Mouse (Mus musculus) left cerebral cortex, adult 18-20 months (tissue): ENCODE data around the gene Mgat5. TPM values are rescaled to one million over a fixed set of nuclear protein-coding genes. Genes with fewer than 3 reads are reported as not detected.
A peak's percentile ranks its signal among the peaks of the same experiment; 100 is the strongest.

Experiments used
- DNase-seq, 2 experiments: peaks; one replicate each; pipeline ENCODE4 v3.0.0; 2021 to 2022; ENCODE audit warnings: low spot score in 2 of 2, mixed read lengths in 1 of 2
- total RNA-seq, 2 experiments: library from RNA; stranded (reverse); gene quantifications; 2 replicates each; pipeline ENCODE4 v1.2.3; 2021

The Mgat5 gene
- total RNA-seq, 2 experiments from 2014 or later, result 70.4 to 74.1 TPM

DNA sequence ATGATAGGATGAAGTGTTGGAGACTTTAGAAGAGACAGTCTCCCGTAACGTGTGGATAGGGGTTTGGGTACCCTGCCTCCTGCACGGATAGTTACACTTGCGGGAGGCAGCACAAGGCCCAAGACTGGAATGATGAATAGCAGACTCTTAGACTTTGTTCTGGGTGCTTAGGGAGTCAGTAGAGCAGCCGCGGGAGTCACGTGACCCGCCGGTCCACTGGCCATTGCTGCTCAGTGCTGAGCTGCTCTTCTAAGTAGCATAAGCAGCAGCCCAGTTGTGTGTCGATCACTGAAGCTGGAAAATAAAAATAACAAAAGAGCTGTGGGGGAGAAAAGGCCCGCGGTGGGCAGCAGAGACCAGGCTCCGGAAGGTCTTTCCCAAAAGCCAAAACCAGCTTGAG is 215.6 kb downstream of the Mgat5 start:
- no peak for DNase-seq

DNA sequence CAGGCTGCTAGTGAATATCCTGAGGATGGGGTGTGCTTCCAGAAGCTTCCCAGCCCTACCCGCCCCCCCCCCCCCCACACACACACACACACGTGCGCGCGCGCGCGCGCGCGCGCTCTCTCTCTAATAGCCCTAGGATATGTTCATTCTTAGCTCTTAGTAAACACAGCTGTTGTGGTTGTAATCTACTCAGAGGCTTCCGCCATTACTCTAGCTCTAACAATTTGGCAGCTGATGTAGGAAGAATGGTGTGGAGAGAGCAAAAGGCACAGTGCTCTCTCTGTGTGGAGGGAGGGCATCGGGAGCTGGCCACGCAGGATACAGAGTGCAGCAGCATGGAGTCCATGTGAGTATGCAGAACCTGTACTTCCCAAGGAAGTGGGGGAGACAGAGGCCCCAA is 216.0 kb downstream of the Mgat5 start:
- DNase-seq, result no peak

DNA sequence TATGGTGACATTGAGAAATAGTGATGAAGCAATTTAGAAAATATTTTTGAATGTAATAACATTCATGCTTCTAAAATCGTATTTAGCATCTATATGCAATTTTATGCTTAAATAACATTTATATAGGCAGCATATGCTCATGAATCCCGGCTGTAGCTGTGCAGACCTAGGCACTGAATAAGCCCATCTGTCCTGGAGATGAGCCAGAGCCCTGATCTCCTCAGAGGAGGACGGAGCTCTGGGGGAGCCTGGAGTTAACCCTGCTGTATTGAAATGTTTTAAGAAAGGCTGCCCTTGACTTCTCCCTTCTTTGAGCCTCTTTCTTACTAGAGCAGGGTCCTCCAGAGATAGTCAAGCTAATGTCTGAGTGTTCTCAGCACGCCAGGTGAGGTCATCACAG is 217.8 kb downstream of the Mgat5 start:
- DNase-seq, result no peak

DNA sequence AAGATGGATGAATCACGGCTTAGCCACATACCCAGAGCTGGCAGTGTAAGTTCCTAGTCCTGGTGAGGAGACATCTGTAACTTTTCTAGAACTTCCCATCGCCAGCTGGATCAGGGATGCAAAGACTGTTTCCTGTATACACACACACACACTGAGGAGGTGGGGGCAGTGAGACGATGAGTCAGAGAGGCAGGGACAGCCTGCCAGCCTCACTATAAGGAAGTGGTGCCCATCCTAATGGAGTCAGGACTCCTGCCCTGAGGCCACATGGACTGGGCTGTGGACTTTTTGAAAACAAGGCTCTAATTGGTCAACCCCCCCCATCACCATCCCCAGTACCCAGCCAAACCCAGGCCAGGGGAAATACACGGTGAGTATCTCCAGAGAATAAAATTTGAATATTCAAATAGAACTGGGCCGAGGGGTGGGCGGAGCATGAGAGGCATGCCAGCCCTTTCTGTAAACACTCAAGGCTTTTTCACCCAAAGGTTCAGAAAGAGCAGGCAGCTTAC is 220.3 kb downstream of the Mgat5 start:
- DNase-seq, result peak; percentile 53 to 71

DNA sequence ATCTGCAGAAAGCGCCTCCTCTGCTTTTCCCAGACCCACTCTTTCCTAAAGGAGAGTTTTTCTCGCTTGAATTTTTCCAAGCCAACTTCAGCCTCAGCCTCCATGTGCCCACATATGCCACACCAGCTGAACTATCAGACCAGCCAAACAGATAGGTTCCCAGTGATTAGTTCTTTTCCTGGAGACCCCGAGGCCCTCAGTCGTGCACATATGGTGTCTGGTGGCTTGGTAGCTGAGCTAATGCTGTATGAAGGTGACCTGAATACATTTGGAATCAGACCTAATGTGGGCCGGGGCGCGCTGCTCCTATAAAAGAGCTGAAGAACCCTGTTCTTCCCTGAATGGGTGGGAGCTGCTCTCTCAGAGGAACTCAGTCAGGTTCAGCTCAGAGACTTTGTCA is 225.5 kb downstream of the Mgat5 start:
- no peak for DNase-seq

DNA sequence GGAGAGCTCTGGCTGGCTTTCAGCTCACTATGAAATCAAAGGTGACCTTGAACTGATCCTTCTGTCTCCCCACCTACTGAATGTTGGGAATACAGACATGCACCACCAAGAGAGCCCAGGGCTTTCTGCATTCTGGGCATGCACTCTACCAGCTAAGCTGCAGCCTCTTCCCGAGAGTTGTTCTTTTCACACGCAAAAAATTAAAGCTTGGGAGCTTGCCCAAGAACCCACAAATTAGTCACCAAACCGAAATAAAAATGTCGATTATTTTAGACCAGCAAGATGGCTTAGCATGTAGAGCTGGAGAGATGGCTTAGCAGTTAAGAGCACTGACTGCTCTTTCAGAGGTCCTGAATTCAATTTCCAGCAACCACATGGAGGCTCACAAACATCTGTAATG is 230.0 kb downstream of the Mgat5 start:
- DNase-seq, result peak in 1 of 2 experiments; percentile 53

DNA sequence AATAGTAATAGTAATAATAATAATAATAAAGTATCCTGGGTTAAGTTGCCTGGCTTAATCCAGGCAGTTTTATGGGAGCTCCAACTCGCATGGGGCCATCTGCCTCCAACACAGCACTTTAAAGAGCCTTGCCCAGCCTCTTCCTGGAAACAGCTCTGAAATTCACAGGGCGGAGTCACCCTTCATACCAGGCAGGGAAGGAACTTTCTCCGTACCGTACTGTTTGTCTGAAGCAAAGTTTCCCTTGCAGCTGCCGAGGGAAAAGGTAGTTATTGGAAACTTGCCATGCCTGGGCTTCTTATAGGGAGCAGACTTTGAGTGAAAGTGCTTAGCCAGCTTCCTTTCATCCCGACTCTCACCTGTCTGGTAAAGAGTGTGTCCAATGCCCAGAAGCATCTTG is 232.3 kb downstream of the Mgat5 start:
- DNase-seq, result no peak

DNA sequence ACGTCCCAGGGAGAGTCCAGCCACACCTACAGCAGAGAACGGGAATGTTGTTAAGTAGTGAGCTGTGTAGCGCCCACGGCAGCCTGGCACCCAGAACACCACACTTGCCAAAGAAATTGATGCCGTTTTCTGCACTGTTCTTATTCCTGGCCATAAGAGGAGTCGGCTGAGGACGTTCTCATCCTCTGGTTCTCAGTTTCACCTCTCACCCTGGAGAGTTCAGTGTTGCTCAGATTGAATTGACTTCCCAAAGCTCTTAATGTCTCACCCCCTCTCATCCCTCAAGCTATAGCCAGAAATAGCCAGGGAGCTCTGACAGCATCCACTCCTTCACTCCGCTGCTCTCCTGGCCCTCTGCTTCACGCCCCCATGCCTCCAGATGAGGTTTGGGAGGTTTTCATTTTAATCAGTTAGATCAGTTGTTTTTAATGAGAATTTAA is 234.7 kb downstream of the Mgat5 start:
- DNase-seq, result peak; percentile 28 to 68

DNA sequence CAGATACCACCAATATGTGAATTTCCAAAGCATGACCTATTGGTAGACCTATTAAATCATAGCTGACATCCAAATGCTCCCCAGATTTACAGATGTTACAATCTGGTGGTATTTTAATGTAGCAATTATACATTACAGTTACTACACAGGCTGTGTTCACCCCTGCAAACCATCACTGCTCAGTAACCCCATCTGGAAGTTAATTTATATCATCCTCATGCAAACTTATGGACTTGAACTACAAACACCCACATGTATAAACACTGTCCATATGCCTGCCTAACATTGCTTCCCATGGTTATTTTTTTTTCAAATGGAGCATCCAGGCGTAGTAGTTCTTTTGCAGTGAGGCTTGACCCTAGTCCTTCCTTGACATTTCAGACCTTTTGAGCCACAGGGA is 236.2 kb downstream of the Mgat5 start:
- DNase-seq, result no peak

DNA sequence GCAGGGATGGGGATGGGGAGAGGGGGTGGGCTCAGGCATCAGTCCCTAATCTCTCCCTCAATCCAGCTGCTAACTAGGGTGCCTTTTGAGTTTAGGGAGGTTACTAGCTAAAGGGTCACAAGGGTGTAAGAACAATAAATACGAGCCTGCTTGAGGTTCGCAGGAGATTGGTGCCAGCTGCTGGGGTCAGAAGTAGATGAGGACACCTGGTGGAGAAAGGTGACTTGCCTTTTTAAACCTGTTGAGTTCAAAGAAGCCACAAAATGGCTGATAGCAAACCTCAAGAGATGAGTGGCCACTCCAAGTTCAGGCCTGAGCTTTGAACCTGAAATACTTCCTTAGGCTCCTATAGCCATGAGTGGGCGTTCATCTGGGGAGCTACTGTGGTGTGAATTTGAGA is 236.9 kb downstream of the Mgat5 start:
- DNase-seq, result no peak

DNA sequence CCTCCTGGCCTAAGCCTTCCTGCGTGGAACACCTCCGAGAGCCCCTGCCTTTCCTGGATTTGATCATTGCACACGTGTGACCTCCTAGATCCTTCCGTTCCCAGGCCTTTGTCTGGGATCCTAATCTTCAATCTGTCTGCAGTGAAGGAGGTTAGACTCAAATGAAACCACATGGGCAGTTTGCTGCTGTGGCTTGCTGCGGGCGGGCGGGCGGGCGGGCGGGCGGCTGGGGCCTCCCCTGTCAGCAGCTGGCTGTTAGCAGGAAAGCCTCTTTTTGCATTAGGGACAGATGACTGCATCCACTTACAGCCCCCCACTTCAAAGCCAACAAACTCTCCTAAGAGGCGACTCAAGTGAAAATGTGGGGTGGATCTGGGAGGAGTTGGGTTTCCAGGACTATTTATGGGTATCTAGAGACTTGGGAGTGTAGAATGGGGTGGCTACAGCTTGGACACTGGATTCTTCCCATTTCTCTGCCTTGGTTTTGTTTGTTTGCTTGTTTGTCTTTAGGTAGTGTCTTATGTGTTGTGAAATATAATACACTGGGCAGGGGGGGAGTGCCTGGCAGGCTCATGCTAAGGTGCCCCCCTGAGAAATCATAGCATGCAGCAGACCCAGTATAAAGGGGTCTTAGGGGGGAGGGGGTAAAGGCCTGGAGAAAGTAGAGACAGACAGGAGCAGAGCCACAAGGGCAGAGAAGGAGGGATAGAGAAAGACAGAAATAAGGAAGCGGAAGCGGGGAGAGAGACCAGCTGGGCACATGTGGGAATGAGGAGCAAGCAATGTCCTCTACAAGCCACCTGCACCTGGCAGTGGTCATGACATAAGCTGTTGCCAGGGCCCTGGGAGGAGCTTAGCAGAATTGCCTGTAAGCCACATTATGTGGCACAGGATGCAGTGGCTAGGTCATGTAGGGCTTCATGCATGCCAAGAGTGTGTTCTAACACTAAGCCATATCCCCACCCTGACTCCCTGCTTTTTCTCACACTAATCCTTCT is 238.4 kb downstream of the Mgat5 start:
- no peak for DNase-seq

DNA sequence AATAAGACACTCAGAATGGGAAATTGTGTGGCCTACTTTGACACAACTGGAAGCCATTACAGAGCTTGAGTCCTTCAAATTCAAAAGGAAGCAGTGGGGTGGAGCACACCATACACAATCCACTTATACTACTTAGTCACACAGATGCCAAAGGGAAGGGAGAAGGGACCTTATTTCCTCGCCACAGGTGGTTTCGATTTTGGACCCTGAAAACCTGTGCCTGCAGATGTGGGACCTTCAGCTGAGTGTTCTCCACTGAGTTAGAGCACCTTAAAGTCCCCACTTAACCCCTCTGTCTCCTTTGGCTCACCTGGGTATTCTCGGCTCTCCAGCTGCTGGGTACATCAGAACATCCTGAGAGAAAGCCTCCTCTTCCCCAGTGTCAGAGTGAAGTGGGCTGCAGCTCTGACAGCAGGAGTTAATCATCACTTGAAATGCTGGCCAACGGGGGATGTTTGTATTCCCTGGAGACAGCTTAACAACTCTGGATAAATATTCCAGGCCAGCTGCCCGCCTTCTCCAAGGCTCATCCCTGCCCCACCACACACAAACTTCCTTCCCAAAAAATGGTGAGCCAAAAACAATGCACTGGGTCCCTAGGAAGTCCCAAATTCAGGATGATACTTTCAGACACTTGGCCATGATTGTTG is 240.1 kb downstream of the Mgat5 start:
- DNase-seq, result no peak

DNA sequence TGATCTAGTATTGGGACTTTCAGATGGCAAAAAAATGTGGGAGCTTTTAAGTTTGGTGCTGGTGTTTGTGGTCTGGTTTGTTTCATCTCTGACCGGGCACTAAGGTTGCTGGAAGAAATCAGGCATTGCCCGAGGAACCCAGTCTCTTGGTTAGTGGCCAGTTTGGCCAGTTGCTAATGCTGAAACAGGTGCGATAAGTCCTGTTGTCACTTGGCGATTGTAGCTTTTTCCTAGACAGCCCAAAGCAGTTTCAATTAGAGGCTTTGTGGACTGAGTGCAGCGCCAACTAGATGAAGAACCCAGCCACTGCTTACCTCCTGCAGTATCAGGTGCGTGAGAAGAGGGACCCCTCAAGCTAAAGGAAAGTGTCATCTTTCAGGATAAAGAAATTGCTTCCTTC is 248.6 kb downstream of the Mgat5 start:
- no peak for DNase-seq

DNA sequence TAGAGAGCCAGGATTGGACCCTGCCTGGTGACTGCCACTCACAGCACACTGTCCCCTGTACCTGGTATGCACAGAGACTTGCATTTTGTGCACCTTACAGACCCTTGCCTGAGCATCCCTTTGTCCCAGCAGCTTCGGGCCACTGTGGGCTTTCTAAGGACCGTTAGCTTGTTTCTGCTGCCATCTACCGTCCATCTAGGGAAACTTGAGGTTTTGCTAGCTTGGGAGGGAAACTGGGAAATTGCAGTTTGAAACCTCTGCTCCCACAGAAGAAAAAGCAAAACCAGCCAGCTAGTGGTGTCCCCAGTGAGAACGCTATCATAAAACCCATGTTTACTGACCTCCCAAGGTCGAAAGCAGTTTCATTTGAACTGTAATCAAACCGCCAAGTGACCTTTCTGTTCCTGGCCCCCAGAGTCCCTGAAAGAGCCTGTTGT is 254.2 kb downstream of the Mgat5 start:
- DNase-seq, result peak; percentile 59 to 72

DNA sequence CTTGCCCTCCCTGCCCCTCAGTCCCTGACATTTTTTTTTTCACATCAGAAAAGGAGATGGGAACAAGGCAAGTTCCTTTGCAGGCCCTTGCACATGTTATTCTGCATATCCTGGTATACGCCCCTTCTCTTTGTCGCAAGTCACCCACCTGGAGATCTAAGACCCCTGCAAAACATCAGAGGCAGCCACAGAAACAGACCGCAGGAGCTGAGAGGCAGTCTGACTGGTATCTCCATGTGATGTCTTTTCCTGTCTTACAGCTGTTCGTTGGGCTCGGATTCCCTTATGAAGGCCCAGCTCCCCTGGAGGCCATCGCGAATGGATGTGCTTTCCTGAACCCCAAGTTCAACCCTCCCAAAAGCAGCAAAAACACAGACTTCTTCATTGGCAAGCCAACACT is 254.8 kb downstream of the Mgat5 start:
- no peak for DNase-seq

DNA sequence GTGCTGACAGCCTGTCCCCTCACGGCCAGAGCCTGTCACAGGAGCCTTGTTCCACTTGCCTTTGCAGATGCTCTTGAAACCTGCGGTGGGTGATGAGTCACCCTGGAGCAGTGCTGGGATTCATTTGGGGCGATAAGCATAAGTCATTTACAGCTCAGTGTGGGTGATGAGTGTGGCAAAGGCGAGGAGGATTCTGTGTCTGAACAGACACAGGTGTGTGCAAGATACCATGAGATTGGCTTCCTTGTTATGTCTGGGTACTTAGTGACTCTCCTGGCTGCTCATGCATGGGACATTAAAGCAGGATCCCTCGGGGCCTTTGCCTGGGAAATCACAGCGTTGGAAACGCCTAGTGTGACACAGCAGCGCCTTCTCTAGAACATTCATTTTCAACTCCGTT is 256.2 kb downstream of the Mgat5 start:
- peak; percentile 30 to 42 for DNase-seq

DNA sequence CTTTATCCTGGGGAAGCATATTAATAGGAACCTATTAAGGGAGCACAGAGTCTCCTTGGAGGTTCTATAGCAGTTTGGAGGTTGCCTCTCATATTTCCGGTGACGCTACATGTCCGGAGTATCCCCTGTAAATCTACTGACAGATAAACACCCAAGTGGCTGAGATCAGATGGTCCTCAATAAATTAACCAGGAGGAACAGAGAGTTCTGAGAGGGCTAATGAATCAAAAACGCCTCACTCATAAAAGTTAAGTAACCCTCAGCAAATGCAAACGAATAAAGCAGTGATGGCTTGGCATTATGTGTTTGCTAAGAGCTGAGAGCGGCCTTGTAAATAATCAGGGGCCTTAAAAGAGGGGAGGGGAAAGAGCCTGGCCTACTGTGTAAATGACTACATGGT is 259.2 kb downstream of the Mgat5 start:
- DNase-seq, result no peak

DNA sequence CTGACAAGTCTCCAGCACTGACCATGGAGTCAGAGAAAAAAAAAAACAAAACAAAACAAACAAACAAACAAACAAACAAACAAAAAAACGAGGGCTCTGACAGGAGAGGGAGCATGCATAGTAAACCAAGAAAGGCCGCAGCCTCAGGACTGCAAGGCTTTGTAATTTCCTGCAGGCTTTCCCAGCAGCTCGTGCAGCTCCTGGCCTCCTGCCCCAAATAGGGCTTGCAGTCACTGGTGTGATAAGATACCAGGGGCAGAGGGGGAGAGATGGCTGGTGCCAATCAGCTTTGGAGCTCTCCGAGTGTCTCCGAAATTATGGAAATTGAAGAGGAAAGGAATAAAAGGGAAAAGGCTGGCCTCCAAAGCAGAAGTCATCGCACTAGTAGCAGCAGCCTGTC is 260.5 kb downstream of the Mgat5 start:
- DNase-seq, result no peak

DNA sequence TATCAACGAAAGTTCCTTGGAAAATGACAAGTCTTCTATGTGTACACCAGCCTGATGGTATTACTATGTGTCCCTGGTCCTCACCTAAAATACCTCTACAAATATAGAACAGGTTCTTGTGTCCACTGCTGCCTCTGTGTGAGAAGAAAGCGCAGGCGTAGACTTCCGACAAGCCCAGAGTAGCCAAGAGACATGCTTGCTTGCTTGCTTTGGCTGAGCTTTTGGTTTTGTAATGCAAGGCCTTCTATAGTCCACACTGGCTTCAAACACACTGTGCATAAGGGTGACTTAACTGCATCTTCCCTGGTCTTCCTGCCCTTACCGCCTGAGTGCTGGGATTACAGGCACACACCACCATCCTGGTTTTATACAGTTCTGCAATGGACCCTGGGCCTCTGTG is 262.4 kb downstream of the Mgat5 start:
- DNase-seq, result no peak

DNA sequence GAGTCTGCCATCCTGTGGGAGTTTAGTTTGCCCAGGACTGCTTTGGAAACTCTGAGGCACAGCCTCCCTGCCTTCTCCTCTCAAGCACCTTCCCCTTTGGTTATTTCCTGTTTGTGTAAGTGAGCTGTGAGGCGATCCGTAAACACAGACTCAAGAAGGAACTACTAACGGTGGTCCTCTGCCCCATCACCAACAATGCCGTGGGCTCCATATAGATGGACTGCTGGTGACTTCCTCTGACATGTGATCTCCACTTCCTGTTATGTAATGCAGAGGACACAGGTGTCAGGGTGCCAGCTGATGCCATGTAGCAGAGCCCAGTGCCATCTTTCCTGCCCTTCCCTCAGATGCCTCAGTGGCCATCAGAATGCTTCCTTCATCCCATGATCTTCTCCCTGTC is 265.4 kb downstream of the Mgat5 start:
- DNase-seq, result no peak

DNA sequence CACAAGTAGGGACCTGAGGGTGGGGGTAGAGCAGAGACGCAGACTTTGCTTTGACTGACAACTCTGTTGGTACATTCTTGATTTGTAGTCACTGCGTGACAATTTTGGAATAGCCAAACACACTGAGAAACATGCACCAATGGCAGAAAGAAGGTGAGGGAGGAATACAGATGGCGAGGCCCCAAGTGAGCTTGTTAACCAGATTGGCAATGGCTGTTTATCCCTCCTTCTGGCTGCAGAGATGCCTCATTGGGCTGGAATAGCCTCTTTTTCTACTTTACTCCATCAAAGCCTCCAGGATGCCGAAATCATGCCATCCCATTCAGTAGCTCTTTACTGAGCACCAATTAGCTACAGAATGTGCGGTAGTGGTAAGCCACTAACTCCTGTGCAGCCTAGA is 270.9 kb downstream of the Mgat5 start:
- DNase-seq, result no peak

DNA sequence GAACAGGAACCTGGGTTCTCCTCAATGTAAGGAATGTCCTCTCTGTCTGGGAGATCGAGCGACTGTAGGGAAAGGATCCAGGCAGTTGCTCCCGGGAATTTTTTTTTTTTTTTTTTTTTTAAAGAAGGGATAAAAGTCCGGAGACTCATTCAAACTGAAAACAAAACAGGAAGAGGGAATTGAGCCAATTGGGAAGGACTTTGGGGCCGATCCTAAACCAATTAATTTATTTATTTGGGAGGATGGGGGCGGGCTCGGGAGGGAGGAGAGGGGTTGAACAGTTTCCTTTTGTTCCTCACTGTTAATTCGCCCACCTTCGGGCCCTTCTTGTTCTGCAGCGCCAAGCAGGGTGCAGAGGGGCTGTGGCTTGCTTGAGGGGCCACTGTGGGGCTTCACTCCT is 278.1 kb downstream of the Mgat5 start:
- DNase-seq, result no peak
